Comparison of ENCODE assay signal across 15 mouse cellular contexts in the genomic region with DNA sequence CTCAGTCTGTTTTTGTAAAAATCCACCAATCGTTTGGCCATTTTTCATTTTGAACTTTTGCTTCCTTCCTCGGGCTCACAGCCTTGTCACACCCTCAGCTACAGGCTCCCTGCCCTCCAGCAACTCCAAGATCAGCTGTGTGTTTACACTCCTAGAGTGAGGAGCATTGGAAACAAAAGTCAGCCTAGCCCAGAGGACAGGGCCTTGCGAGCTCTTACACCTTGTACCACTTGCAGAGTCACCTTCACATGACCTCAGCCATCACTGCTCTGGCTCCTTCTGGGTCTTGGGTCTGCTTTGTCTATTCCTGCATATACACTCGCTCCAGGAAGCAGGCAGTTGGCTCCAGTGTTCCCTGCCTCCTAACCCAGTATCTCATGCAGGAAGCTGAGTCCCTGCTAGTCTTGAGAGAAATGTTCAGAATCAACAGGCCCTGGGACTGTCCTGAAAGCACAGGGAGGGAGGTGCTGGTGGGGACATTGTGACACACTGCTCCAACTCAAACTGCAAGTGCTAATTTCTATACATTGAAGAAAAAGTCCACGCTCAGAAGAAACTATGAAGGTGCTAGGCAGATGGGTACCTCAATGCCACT.
DNase-seq lines count a peak whose midpoint lies in the region; ATAC-seq and TF ChIP-seq lines count a peak whose summit lies in the region.
"Had no signal": no experiment of that assay in that cellular context is flagged by ENCODE, and none has a peak within 500 bp of the region (broad histone marks: within the 10 kb centered on the region; RNA-seq: fewer than 3 reads in every experiment).

No protein-coding gene starts in this region.

- peak; percentile 67 for DNase-seq in heart, adult 11 months
- DNase-seq in heart, postnatal 14 days, result no peak
- peak; percentile 5 for DNase-seq in kidney, adult 2 months
- DNase-seq in kidney, postnatal 10 days, result no peak
- no peak for DNase-seq in neural tube, embryonic 10.5 days (ENCODE audit: extremely low spot score, low spot score)
- no peak for DNase-seq in layer of hippocampus, postnatal 36 days
- DNase-seq: adrenal gland, postnatal 36 days; cerebellum, postnatal 10 days; kidney, postnatal 4 days; lung, postnatal 4 days had no signal

- intact Hi-C loops in heart, postnatal 14 days (cut with DNase I), result loop anchor here (5.0 kb wide), 1 partner anchor 77 kb away; a partner anchor contains a TSS

- H3K36me3 ChIP-seq in kidney, adult 2 months (ENCODE audit: control insufficient read depth, insufficient read depth, low read length), result no peaks in the 10 kb centered on the region
- H3K36me3 ChIP-seq in neural tube, embryonic 13.5 days, result no peaks in the 10 kb centered on the region
- H3K36me3 ChIP-seq in stomach, embryonic 16.5 days (ENCODE audit: control insufficient read depth, insufficient read depth, low read length), result no peaks in the 10 kb centered on the region
- H3K36me3 ChIP-seq: limb, embryonic 13.5 days; midbrain, embryonic 13.5 days had no signal

- TF ChIP-seq CTCF in kidney, adult 2 months (conservative IDR thresholded peaks at IDR 0.05; ENCODE audit: insufficient read depth, insufficient read length, low read depth, low read length), result no peak

- 53% methylated on average over 5 of the region's 5 CpGs for WGBS in kidney, adult 2 months
- 68% methylated on average over 5 of the region's 5 CpGs for WGBS in neural tube, embryonic 13.5 days
- WGBS in stomach, embryonic 16.5 days, result 40% methylated on average over 5 of the region's 5 CpGs

- H3K4me3 ChIP-seq in kidney, adult 2 months (ENCODE audit: insufficient read depth, low read depth, low read length), result no peak overlapping the region
- H3K4me3 ChIP-seq in neural tube, embryonic 13.5 days, result no peak overlapping the region
- H3K4me3 ChIP-seq in stomach, embryonic 16.5 days (replicated peaks; ENCODE audit: low read length), result no peak overlapping the region
- H3K4me3 ChIP-seq: limb, embryonic 13.5 days; midbrain, embryonic 13.5 days had no signal

- no peaks in the 10 kb centered on the region for H3K9me3 ChIP-seq in neural tube, embryonic 13.5 days
- no peaks in the 10 kb centered on the region for H3K9me3 ChIP-seq in stomach, embryonic 16.5 days (replicated peaks; ENCODE audit: control insufficient read depth, low read length)
- H3K9me3 ChIP-seq: limb, embryonic 13.5 days; midbrain, embryonic 13.5 days had no signal

- H3K27ac ChIP-seq in kidney, adult 2 months (ENCODE audit: insufficient read depth, low read depth, low read length), result no peak overlapping the region; the same call in 1 of the 2 replicates
- 0 out of 2 replicates have a peak overlapping the region, but pooled peaks have one; percentile 38 for H3K27ac ChIP-seq in neural tube, embryonic 13.5 days (replicated peaks)
- peak overlapping the region; percentile 61 for H3K27ac ChIP-seq in stomach, embryonic 16.5 days (ENCODE audit: low read length)
- H3K27ac ChIP-seq: limb, embryonic 13.5 days; midbrain, embryonic 13.5 days had no signal

- TF ChIP-seq POLR2A in kidney, adult 2 months (IDR thresholded peaks at IDR 0.05; ENCODE audit: low read depth, low read length), result no peak

- no peak overlapping the region for H3K4me2 ChIP-seq in neural tube, embryonic 13.5 days
- no peak overlapping the region for H3K4me2 ChIP-seq in stomach, embryonic 16.5 days (ENCODE audit: low read depth, low read length)
- H3K4me2 ChIP-seq: limb, embryonic 13.5 days; midbrain, embryonic 13.5 days had no signal

- no peaks in the 10 kb centered on the region for H3K27me3 ChIP-seq in kidney, adult 2 months (replicated peaks; ENCODE audit: control insufficient read depth, insufficient read depth, low read length)
- no peaks in the 10 kb centered on the region for H3K27me3 ChIP-seq in neural tube, embryonic 13.5 days
- no peaks in the 10 kb centered on the region for H3K27me3 ChIP-seq in stomach, embryonic 16.5 days (ENCODE audit: control insufficient read depth, insufficient read depth, low read length)
- H3K27me3 ChIP-seq: limb, embryonic 13.5 days; midbrain, embryonic 13.5 days had no signal

- H3K4me1 ChIP-seq in kidney, adult 2 months (ENCODE audit: control insufficient read depth, insufficient read depth, low read length), result peaks cover 8% of the 10 kb centered on the region; the same call in 1 of the 2 replicates
- H3K4me1 ChIP-seq in neural tube, embryonic 13.5 days (replicated peaks), result peaks cover 19% of the 10 kb centered on the region
- peaks cover 18% of the 10 kb centered on the region for H3K4me1 ChIP-seq in stomach, embryonic 16.5 days (ENCODE audit: control insufficient read depth, insufficient read depth, low read length)

- no peak overlapping the region for H3K9ac ChIP-seq in neural tube, embryonic 13.5 days
- H3K9ac ChIP-seq in stomach, embryonic 16.5 days (ENCODE audit: low read length), result no peak overlapping the region
- H3K9ac ChIP-seq: limb, embryonic 13.5 days; midbrain, embryonic 13.5 days had no signal

- ATAC-seq in neural tube, embryonic 13.5 days (ENCODE audit: low read depth), result no peak
- peak; percentile 73; the same call in 1 of the 2 replicates for ATAC-seq in stomach, embryonic 16.5 days (ENCODE audit: insufficient read depth, low FRiP score)
- ATAC-seq: hindbrain, embryonic 16.5 days; midbrain, embryonic 13.5 days had no signal

Comparison
In these comparisons a context has a peak if more than half of its experiments do, and no peak if none do; other contexts are left out.
1. DNase-seq: peak in heart, adult 11 months (single experiment) and kidney, adult 2 months (single experiment); none in heart, postnatal 14 days (0 of 2), kidney, postnatal 10 days (single experiment), neural tube, embryonic 10.5 days (single experiment) and layer of hippocampus, postnatal 36 days (0 of 2).